Mouse (Mus musculus): ENCODE measurements at regions not wholly inside any gene's neighbourhood (a gene's known extent, or its start where the extent isn't known, plus 50 kb on each side); places are given as distances from the start of the nearest gene placed in this dataset.

- H3ac ChIP-seq (ENCODE audit: control insufficient read depth, insufficient read length): no peak overlapping the region
- no peaks in the 10 kb centered on the region for H3K36me3 ChIP-seq (ENCODE audit: control insufficient read depth, insufficient read depth)
- no peaks in the 10 kb centered on the region for H3K79me2 ChIP-seq (ENCODE audit: control insufficient read depth, insufficient read depth)
- TF ChIP-seq TCF12 (IDR thresholded peaks at IDR 0.05; ENCODE audit: insufficient read depth, poor library complexity, severe bottlenecking): no peak
- TF ChIP-seq E2F4 (IDR thresholded peaks at IDR 0.05; ENCODE audit: insufficient read depth): no peak
- TF ChIP-seq POLR2AphosphoS2 (IDR thresholded peaks at IDR 0.05; ENCODE audit: insufficient read length, low read depth): no peak
- no peak for TF ChIP-seq POLR2A (IDR thresholded peaks at IDR 0.05; ENCODE audit: insufficient read length, low read depth)
- no peak for TF ChIP-seq USF1 (IDR thresholded peaks at IDR 0.05; ENCODE audit: low read depth)
- no peak for TF ChIP-seq CEBPB (IDR thresholded peaks at IDR 0.05; ENCODE audit: insufficient read depth, poor library complexity, severe bottlenecking)
- no peak for TF ChIP-seq MAX (IDR thresholded peaks at IDR 0.05; ENCODE audit: low read depth)
- TF ChIP-seq TCF3 (IDR thresholded peaks at IDR 0.05; ENCODE audit: insufficient read length, low read depth): no peak
- TF ChIP-seq REST (IDR thresholded peaks at IDR 0.05; ENCODE audit: insufficient read depth, insufficient read length): no peak
- TF ChIP-seq SRF (IDR thresholded peaks at IDR 0.05; ENCODE audit: control insufficient read depth, insufficient read length, low read depth): no peak
- no peak for TF ChIP-seq MYOD1 (IDR thresholded peaks at IDR 0.05; ENCODE audit: control insufficient read depth in 1 of 3, insufficient read length in 2 of 3, low read depth in 2 of 3)
- no peak overlapping the region for H3K4me3 ChIP-seq
- H3K4me2 ChIP-seq (ENCODE audit: low read depth): no peak overlapping the region
- no peaks in the 10 kb centered on the region for H3K27me3 ChIP-seq (ENCODE audit: control insufficient read depth, insufficient read depth, insufficient read length)
Observed at GRCm38 (mm10) chr14:71670435-71670834, 821.2 kb downstream of the Gm9195 start.

- TF ChIP-seq E2F4 (IDR thresholded peaks at IDR 0.05; ENCODE audit: insufficient read depth): no peak
- TF ChIP-seq TCF3 (IDR thresholded peaks at IDR 0.05; ENCODE audit: insufficient read length, low read depth): no peak
- TF ChIP-seq MAX (IDR thresholded peaks at IDR 0.05; ENCODE audit: low read depth): no peak
- TF ChIP-seq USF1 (IDR thresholded peaks at IDR 0.05; ENCODE audit: low read depth): no peak
- TF ChIP-seq MYOD1 (IDR thresholded peaks at IDR 0.05; ENCODE audit: control insufficient read depth in 1 of 3, insufficient read length in 2 of 3, low read depth in 2 of 3): no peak
- no peak for TF ChIP-seq TCF12 (IDR thresholded peaks at IDR 0.05; ENCODE audit: insufficient read depth, poor library complexity, severe bottlenecking)
- TF ChIP-seq CEBPB (IDR thresholded peaks at IDR 0.05; ENCODE audit: insufficient read depth, poor library complexity, severe bottlenecking): no peak
- no peak for TF ChIP-seq POLR2A (IDR thresholded peaks at IDR 0.05; ENCODE audit: insufficient read length, low read depth)
- TF ChIP-seq REST (IDR thresholded peaks at IDR 0.05; ENCODE audit: insufficient read depth, insufficient read length): no peak
- H3K27me3 ChIP-seq (ENCODE audit: control insufficient read depth, insufficient read depth, insufficient read length): no peaks in the 10 kb centered on the region
- no peak overlapping the region for H3ac ChIP-seq (ENCODE audit: control insufficient read depth, insufficient read length)
- no peak overlapping the region for H3K4me2 ChIP-seq (ENCODE audit: low read depth)
- no peaks in the 10 kb centered on the region for H3K79me2 ChIP-seq (ENCODE audit: control insufficient read depth, insufficient read depth)
- H3K4me3 ChIP-seq: no peak overlapping the region
- H3K36me3 ChIP-seq (ENCODE audit: control insufficient read depth, insufficient read depth): no peaks in the 10 kb centered on the region
Observed at GRCm38 (mm10) chr14:71666656-71667055, 825.0 kb downstream of the Gm9195 start.

- H3K4me3 ChIP-seq: no peak overlapping the region
- TF ChIP-seq CEBPB (IDR thresholded peaks at IDR 0.05; ENCODE audit: insufficient read depth, poor library complexity, severe bottlenecking): no peak
- TF ChIP-seq USF1 (IDR thresholded peaks at IDR 0.05; ENCODE audit: low read depth): no peak
- no peak for TF ChIP-seq MAX (IDR thresholded peaks at IDR 0.05; ENCODE audit: low read depth)
- H3K27me3 ChIP-seq (ENCODE audit: control insufficient read depth, insufficient read depth, insufficient read length): no peaks in the 10 kb centered on the region
- no peak overlapping the region for H3ac ChIP-seq (ENCODE audit: control insufficient read depth, insufficient read length)
- no peaks in the 10 kb centered on the region for H3K36me3 ChIP-seq (ENCODE audit: control insufficient read depth, insufficient read depth)
- no peaks in the 10 kb centered on the region for H3K79me2 ChIP-seq (ENCODE audit: control insufficient read depth, insufficient read depth)
- no peak overlapping the region for H3K4me2 ChIP-seq (ENCODE audit: low read depth)
Observed at GRCm38 (mm10) chr14:71660166-71660565, 831.5 kb downstream of the Gm9195 start.

GRCm38 (mm10) chr14:71654785-71655627, 836.6 kb downstream of the Gm9195 start:
- no peak overlapping the region for H3K4me2 ChIP-seq (ENCODE audit: low read depth)
- H3ac ChIP-seq (ENCODE audit: control insufficient read depth, insufficient read length): no peak overlapping the region
- no peaks in the 10 kb centered on the region for H3K27me3 ChIP-seq (ENCODE audit: control insufficient read depth, insufficient read depth, insufficient read length)
- H3K36me3 ChIP-seq (ENCODE audit: control insufficient read depth, insufficient read depth): no peaks in the 10 kb centered on the region
- H3K4me3 ChIP-seq: no peak overlapping the region
- no peaks in the 10 kb centered on the region for H3K79me2 ChIP-seq (ENCODE audit: control insufficient read depth, insufficient read depth)
- no peak for TF ChIP-seq TCF12 (IDR thresholded peaks at IDR 0.05; ENCODE audit: insufficient read depth, poor library complexity, severe bottlenecking)
- no peak for TF ChIP-seq MAX (IDR thresholded peaks at IDR 0.05; ENCODE audit: low read depth)
- no peak for TF ChIP-seq USF1 (IDR thresholded peaks at IDR 0.05; ENCODE audit: low read depth)
- no peak for TF ChIP-seq E2F4 (IDR thresholded peaks at IDR 0.05; ENCODE audit: insufficient read depth)
- TF ChIP-seq CEBPB (IDR thresholded peaks at IDR 0.05; ENCODE audit: insufficient read depth, poor library complexity, severe bottlenecking): no peak
- TF ChIP-seq MYOD1 (IDR thresholded peaks at IDR 0.05; ENCODE audit: control insufficient read depth in 1 of 3, insufficient read length in 2 of 3, low read depth in 2 of 3): no peak
- TF ChIP-seq TCF3 (IDR thresholded peaks at IDR 0.05; ENCODE audit: insufficient read length, low read depth): no peak
- no peak for TF ChIP-seq MYOG (IDR thresholded peaks at IDR 0.05; ENCODE audit: control insufficient read depth in 1 of 3, insufficient read depth in 1 of 3, insufficient read length in 2 of 3, low read depth in 2 of 3)
- TF ChIP-seq POLR2AphosphoS2 (IDR thresholded peaks at IDR 0.05; ENCODE audit: insufficient read length, low read depth): no peak
- TF ChIP-seq REST (IDR thresholded peaks at IDR 0.05; ENCODE audit: insufficient read depth, insufficient read length): no peak
- TF ChIP-seq SRF (IDR thresholded peaks at IDR 0.05; ENCODE audit: control insufficient read depth, insufficient read length, low read depth): no peak
- no peak for TF ChIP-seq POLR2A (IDR thresholded peaks at IDR 0.05; ENCODE audit: insufficient read length, low read depth)

GRCm38 (mm10) chr14:71642536-71642935, 849.1 kb downstream of the Gm9195 start:
- no peaks in the 10 kb centered on the region for H3K27me3 ChIP-seq (ENCODE audit: control insufficient read depth, insufficient read depth, insufficient read length)
- H3K4me2 ChIP-seq (ENCODE audit: low read depth): no peak overlapping the region
- no peaks in the 10 kb centered on the region for H3K79me2 ChIP-seq (ENCODE audit: control insufficient read depth, insufficient read depth)
- no peak overlapping the region for H3K4me3 ChIP-seq
- no peak overlapping the region for H3ac ChIP-seq (ENCODE audit: control insufficient read depth, insufficient read length)
- H3K36me3 ChIP-seq (ENCODE audit: control insufficient read depth, insufficient read depth): no peaks in the 10 kb centered on the region
- TF ChIP-seq TCF12 (IDR thresholded peaks at IDR 0.05; ENCODE audit: insufficient read depth, poor library complexity, severe bottlenecking) (no peak), POLR2A (IDR thresholded peaks at IDR 0.05; ENCODE audit: insufficient read length, low read depth) (no peak), MAX (IDR thresholded peaks at IDR 0.05; ENCODE audit: low read depth) (no peak), USF1 (IDR thresholded peaks at IDR 0.05; ENCODE audit: low read depth) (no peak), POLR2AphosphoS2 (IDR thresholded peaks at IDR 0.05; ENCODE audit: insufficient read length, low read depth) (no peak), MYOG (IDR thresholded peaks at IDR 0.05; ENCODE audit: control insufficient read depth in 1 of 3, insufficient read depth in 1 of 3, insufficient read length in 2 of 3, low read depth in 2 of 3) (no peak), CEBPB (IDR thresholded peaks at IDR 0.05; ENCODE audit: insufficient read depth, poor library complexity, severe bottlenecking) (no peak), TCF3 (IDR thresholded peaks at IDR 0.05; ENCODE audit: insufficient read length, low read depth) (no peak), REST (IDR thresholded peaks at IDR 0.05; ENCODE audit: insufficient read depth, insufficient read length) (no peak), E2F4 (IDR thresholded peaks at IDR 0.05; ENCODE audit: insufficient read depth) (no peak), MYOD1 (IDR thresholded peaks at IDR 0.05; ENCODE audit: control insufficient read depth in 1 of 3, insufficient read length in 2 of 3, low read depth in 2 of 3) (no peak), SRF (IDR thresholded peaks at IDR 0.05; ENCODE audit: control insufficient read depth, insufficient read length, low read depth) (no peak)
